Mouse (Mus musculus) thymus, adult 2 months (tissue): Measurements from ENCODE around the gene Anpep.

ENCODE experiments used
- CTCF ChIP-seq: fragments of 200-500 bp; IDR thresholded peaks from 2 replicates; pipeline ENCODE4 v1.5.1; 2012; ENCODE audit warnings: mild to moderate bottlenecking, control low read depth, low read length, moderate library complexity, borderline replicate concordance; ENCODE audit not compliant: control insufficient read depth, poor library complexity, insufficient read depth; ENCODE audit errors: extremely low read depth
- POLR2A ChIP-seq: fragments of 200-500 bp; IDR thresholded peaks from 2 replicates; pipeline ENCODE4 v1.6.1; 2012; ENCODE audit warnings: mild to moderate bottlenecking, low read length, control low read depth, moderate library complexity; ENCODE audit not compliant: control insufficient read depth, poor library complexity, insufficient read depth; ENCODE audit errors: extremely low read depth

- TF ChIP-seq POLR2A (no peak), CTCF (no peak)
Measured at GRCm38 (mm10) chr7:79842163-79842562, 18.7 kb downstream of the Anpep start.
